In genomic region chr19:6061021-6061533, GRCm38 (mm10) we compare ENCODE assay signal across 8 mouse cellular contexts. TPM values are rescaled to one million over a fixed set of nuclear protein-coding genes. Genes with fewer than 3 reads are reported as not detected.
DNase-seq lines count a peak whose midpoint lies in the region; ATAC-seq and TF ChIP-seq lines count a peak whose summit lies in the region.

Znhit2 (plus strand) TSS chr19:6061192.

- H3K27me3 ChIP-seq in embryonic facial prominence, embryonic 14.5 days (replicated peaks; ENCODE audit: control insufficient read depth, insufficient read depth, low read length): no peaks in the 10 kb centered on the region
- no peaks in the 10 kb centered on the region for H3K27me3 ChIP-seq in limb, embryonic 14.5 days (ENCODE audit: control insufficient read depth, insufficient read depth, low read length)
- H3K27me3 ChIP-seq in midbrain, postnatal 0 days (ENCODE audit: insufficient read depth, low read length): no peaks in the 10 kb centered on the region

- peak within 1 kb of the TSS; percentile 90 for H3K4me3 ChIP-seq in embryonic facial prominence, embryonic 14.5 days (ENCODE audit: low read depth, low read length)
- peak within 1 kb of the TSS; percentile 83 for H3K4me3 ChIP-seq in limb, embryonic 14.5 days (replicated peaks; ENCODE audit: low read length)
- H3K4me3 ChIP-seq in midbrain, postnatal 0 days (ENCODE audit: low read depth, low read length): peak within 1 kb of the TSS; percentile 89

- peak; percentile 86 for ATAC-seq in embryonic facial prominence, embryonic 14.5 days (ENCODE audit: low read depth)
- peak; percentile 76 for ATAC-seq in limb, embryonic 14.5 days (ENCODE audit: low FRiP score, low read depth)
- peak; percentile 79 for ATAC-seq in midbrain, postnatal 0 days (ENCODE audit: low FRiP score)

- peaks cover 14% of the 10 kb centered on the region for H3K36me3 ChIP-seq in embryonic facial prominence, embryonic 14.5 days (ENCODE audit: control insufficient read depth, insufficient read depth, low read length)
- H3K36me3 ChIP-seq in limb, embryonic 14.5 days (ENCODE audit: control insufficient read depth, insufficient read depth, low read length): peaks cover 18% of the 10 kb centered on the region; the same call in 1 of the 2 replicates
- no peaks in the 10 kb centered on the region for H3K36me3 ChIP-seq in midbrain, postnatal 0 days (ENCODE audit: insufficient read depth, low read length)

- TF ChIP-seq POLR2A in limb, embryonic 14.5 days (IDR thresholded peaks at IDR 0.05; ENCODE audit: borderline replicate concordance, extremely low read depth, insufficient read depth, insufficient read length): 0 out of 2 replicates have a peak, but pooled peaks have one; percentile 37

- under 1% methylated on average over 19 of the region's 58 CpGs for WGBS in embryonic facial prominence, embryonic 14.5 days
- under 1% methylated on average over 55 of the region's 58 CpGs for WGBS in limb, embryonic 14.5 days
- WGBS in midbrain, postnatal 0 days: under 1% methylated on average over 58 of the region's 58 CpGs

- DNase-seq in 416B (ENCODE audit: low read depth): peak; percentile 95
- DNase-seq in adrenal gland, postnatal 4 days (ENCODE audit: low spot score in 2 of 2): peak; percentile 74 to 87
- DNase-seq in embryonic facial prominence, embryonic 14.5 days (ENCODE audit: low spot score): peak; percentile 98
- peak; percentile 97 for DNase-seq in heart, adult 8-10 months (ENCODE audit: low spot score)
- peak; percentile 97 for DNase-seq in kidney, adult 9 months
- peak; percentile 97 for DNase-seq in limb, embryonic 14.5 days (ENCODE audit: low spot score)
- peak; percentile 96 for DNase-seq in midbrain, postnatal 0 days (ENCODE audit: low spot score)
- peak; percentile 90 to 93 for DNase-seq in spleen, postnatal 4 days (ENCODE audit: low spot score in 2 of 2)

- H3K4me2 ChIP-seq in embryonic facial prominence, embryonic 14.5 days (ENCODE audit: low read depth, low read length): peak within 1 kb of the TSS; percentile 100
- peak within 1 kb of the TSS; percentile 98 for H3K4me2 ChIP-seq in limb, embryonic 14.5 days (replicated peaks; ENCODE audit: low read depth, low read length, severe bottlenecking)
- H3K4me2 ChIP-seq in midbrain, postnatal 0 days (ENCODE audit: low read depth, low read length, poor library complexity, severe bottlenecking): peak within 1 kb of the TSS; percentile 98

- H3K4me1 ChIP-seq in embryonic facial prominence, embryonic 14.5 days (ENCODE audit: control insufficient read depth, insufficient read depth, low read length): peaks cover 20% of the 10 kb centered on the region
- peaks cover 22% of the 10 kb centered on the region for H3K4me1 ChIP-seq in limb, embryonic 14.5 days (ENCODE audit: control insufficient read depth, insufficient read depth, low read length)
- H3K4me1 ChIP-seq in midbrain, postnatal 0 days (ENCODE audit: insufficient read depth, low read length): peaks cover 14% of the 10 kb centered on the region

- TF ChIP-seq CTCF in midbrain, postnatal 0 days (IDR thresholded peaks at IDR 0.05): peak; percentile 41

- no peaks in the 10 kb centered on the region for H3K9me3 ChIP-seq in embryonic facial prominence, embryonic 14.5 days (ENCODE audit: control insufficient read depth, low read length)
- no peaks in the 10 kb centered on the region for H3K9me3 ChIP-seq in limb, embryonic 14.5 days (ENCODE audit: control insufficient read depth, low read length)
- no peaks in the 10 kb centered on the region for H3K9me3 ChIP-seq in midbrain, postnatal 0 days (ENCODE audit: low read length)

- H3K9ac ChIP-seq in embryonic facial prominence, embryonic 14.5 days (ENCODE audit: low read depth, low read length): peak within 1 kb of the TSS; percentile 94
- peak within 1 kb of the TSS; percentile 90 for H3K9ac ChIP-seq in limb, embryonic 14.5 days (ENCODE audit: low read depth, low read length, severe bottlenecking)
- H3K9ac ChIP-seq in midbrain, postnatal 0 days (replicated peaks; ENCODE audit: low read length, poor library complexity, severe bottlenecking): peak within 1 kb of the TSS; percentile 93

- peak within 1 kb of the TSS; percentile 94 for H3K27ac ChIP-seq in embryonic facial prominence, embryonic 14.5 days (replicated peaks; ENCODE audit: low read depth, low read length)
- H3K27ac ChIP-seq in limb, embryonic 14.5 days (replicated peaks; ENCODE audit: low read depth, low read length): peak within 1 kb of the TSS; percentile 91
- peak within 1 kb of the TSS; percentile 92 for H3K27ac ChIP-seq in midbrain, postnatal 0 days (ENCODE audit: low read depth, low read length)

RNA-seq across cellular contexts. Expression of gene Znhit2, which starts in this region (rescaled TPM):
- total RNA-seq in adrenal gland, postnatal 4 days (2021): 10 to 100 TPM; 28.0 to 31.0 TPM
- 33.1 and 33.6 TPM in 2 replicates for polyA plus RNA-seq in embryonic facial prominence, embryonic 14.5 days (2014; fragmentation: Nextera tagmentation; extraction: Ambion mirVana)
- total RNA-seq in heart, adult 8-10 months (2022): 10 to 100 TPM; 11.8 to 14.1 (median 13.0) TPM
- polyA plus RNA-seq in limb, embryonic 14.5 days (2012; rRNA removed): 32.0 and 41.5 TPM in 2 replicates
- 36.5 and 37.0 TPM in 2 replicates for polyA plus RNA-seq in limb, embryonic 14.5 days (2014; fragmentation: Nextera tagmentation; extraction: Ambion mirVana)
- 53.3 and 59.1 TPM in 2 replicates for total RNA-seq in midbrain, postnatal 0 days (2014; rRNA removed)
- 40.4 and 41.0 TPM in 2 replicates for polyA plus RNA-seq in midbrain, postnatal 0 days (2015; fragmentation: Nextera tagmentation; extraction: Ambion mirVana)

Comparison
In these comparisons a context has a peak if more than half of its experiments do, and no peak if none do; other contexts are left out.
1. Peak in every context shown above with its lines: DNase-seq, ATAC-seq, H3K4me3 ChIP-seq and H3K27ac ChIP-seq.